Mouse (Mus musculus) lung, embryonic 15.5 days (tissue): Measurements from ENCODE around the gene Tmem126a. TPM values are rescaled to one million over a fixed set of nuclear protein-coding genes. Genes with fewer than 3 reads are reported as not detected.
A peak's percentile ranks its signal among the peaks of the same experiment; 100 is the strongest.

Experiments used
- ATAC-seq: fragments of 200-750 bp; cut with Nextera tagmentation; 2 replicates; pipeline ENCODE4 v1.8.0; 2017; ENCODE audit warnings: moderate number of reproducible peaks, borderline replicate concordance; ENCODE audit not compliant: low FRiP score, low TSS enrichment; ENCODE audit errors: extremely low read depth
- H3K27ac ChIP-seq: fragments of 300-500 bp; sonication (generic); 2 replicates; pipeline ENCODE4 v1.5.1; 2015; ENCODE audit warnings: moderate library complexity, mild to moderate bottlenecking, inconsistent platforms
- H3K27me3 ChIP-seq: fragments of 300-500 bp; sonication (generic); 2 replicates; pipeline ENCODE4 v1.6.1; 2015; ENCODE audit warnings: inconsistent platforms
- H3K36me3 ChIP-seq: fragments of 300-500 bp; sonication (generic); 2 replicates; pipeline ENCODE4 v1.6.1; 2015; ENCODE audit warnings: inconsistent platforms
- H3K4me1 ChIP-seq: fragments of 300-500 bp; sonication (generic); 2 replicates; pipeline ENCODE4 v1.6.1; 2015; ENCODE audit warnings: inconsistent platforms
- H3K4me2 ChIP-seq: fragments of 300-500 bp; sonication (generic); 2 replicates; pipeline ENCODE4 v1.6.1; 2015; ENCODE audit warnings: inconsistent platforms, mild to moderate bottlenecking, moderate library complexity
- H3K4me3 ChIP-seq: fragments of 300-500 bp; sonication (generic); 2 replicates; pipeline ENCODE4 v1.5.1; 2015; ENCODE audit warnings: mild to moderate bottlenecking, inconsistent platforms
- H3K9ac ChIP-seq: fragments of 300-500 bp; sonication (generic); 2 replicates; pipeline ENCODE4 v1.6.1; 2015; ENCODE audit warnings: inconsistent platforms
- H3K9me3 ChIP-seq: fragments of 300-500 bp; sonication (generic); 2 replicates; pipeline ENCODE4 v1.6.1; 2016; ENCODE audit warnings: inconsistent platforms
- WGBS: fragments of 180-500 bp; shearing (Covaris S2); methylation state at CpG from one replicate; pipeline ENCODE4 v1.1.7; 2015; 5-methylcytosine and 5-hydroxymethylcytosine counted together
- polyA plus RNA-seq: library from polyadenylated mRNA; unstranded; fragments of >200 nt; fragmentation: Nextera tagmentation; extraction: Ambion mirVana; gene quantifications from 2 replicates; pipeline ENCODE4 v1.2.1, GENCODE M21; 2015

Tmem126a gene
- polyA plus RNA-seq, 1 experiment from 2014 or later, result 95.0 TPM

DNA sequence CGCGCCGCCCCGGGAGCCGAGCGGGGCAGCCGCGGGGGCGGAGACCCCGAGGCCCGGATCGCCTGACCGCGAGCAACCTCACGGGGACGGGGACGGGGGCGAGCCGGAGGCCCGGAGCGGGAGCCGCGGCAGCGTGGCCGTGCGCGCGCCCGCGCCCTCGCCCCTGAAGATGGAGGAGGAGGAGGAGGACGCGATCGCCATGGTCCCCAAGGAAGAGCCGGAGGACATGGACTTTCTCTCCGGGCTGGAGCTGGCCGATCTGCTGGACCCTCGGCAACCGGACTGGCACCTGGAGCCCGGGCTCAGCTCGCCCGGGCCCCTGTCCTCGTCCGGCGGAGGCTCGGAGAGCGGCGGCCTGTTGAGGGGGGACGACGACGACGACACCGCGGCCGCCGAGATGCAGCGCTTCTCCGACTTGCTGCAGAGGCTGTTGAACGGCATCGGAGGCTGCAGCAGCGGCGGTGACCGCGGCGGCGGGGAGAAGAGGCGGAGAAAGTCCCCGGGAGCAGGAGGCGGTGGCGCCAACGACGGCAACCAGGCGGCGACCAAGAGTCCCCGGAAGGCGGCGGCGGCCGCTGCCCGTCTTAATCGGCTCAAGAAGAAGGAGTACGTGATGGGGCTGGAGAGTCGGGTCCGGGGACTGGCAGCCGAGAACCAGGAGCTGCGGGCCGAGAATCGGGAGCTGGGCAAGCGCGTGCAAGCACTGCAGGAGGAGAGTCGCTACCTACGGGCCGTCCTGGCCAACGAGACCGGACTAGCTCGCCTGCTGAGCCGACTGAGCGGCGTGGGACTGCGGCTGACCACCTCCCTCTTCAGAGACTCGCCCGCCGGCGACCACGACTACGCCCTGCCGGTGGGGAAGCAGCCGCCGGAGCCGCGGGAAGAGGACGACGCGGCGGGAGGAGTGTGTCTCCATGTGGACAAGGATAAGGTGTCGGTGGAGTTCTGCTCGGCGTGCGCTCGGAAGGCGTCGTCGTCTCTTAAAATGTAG lies 13.6 kb downstream of the Tmem126a start:
- no peaks in the 10 kb centered on the region for H3K9me3 ChIP-seq
- ATAC-seq, result peak; percentile 73
- no peaks in the 10 kb centered on the region for H3K27me3 ChIP-seq
- peaks cover 5% of the 10 kb centered on the region; the same call in 1 of the 2 replicates for H3K4me1 ChIP-seq
- WGBS, result under 1% methylated on average over 122 of the region's 123 CpGs
- H3K4me2 ChIP-seq, result peak overlapping the region; percentile 73
- H3K9ac ChIP-seq, result peak overlapping the region; percentile 98
- H3K4me3 ChIP-seq, result peak overlapping the region; percentile 98
- peaks cover 5% of the 10 kb centered on the region; the same call in 1 of the 2 replicates for H3K36me3 ChIP-seq
- H3K27ac ChIP-seq, result peak overlapping the region; percentile 98

DNA sequence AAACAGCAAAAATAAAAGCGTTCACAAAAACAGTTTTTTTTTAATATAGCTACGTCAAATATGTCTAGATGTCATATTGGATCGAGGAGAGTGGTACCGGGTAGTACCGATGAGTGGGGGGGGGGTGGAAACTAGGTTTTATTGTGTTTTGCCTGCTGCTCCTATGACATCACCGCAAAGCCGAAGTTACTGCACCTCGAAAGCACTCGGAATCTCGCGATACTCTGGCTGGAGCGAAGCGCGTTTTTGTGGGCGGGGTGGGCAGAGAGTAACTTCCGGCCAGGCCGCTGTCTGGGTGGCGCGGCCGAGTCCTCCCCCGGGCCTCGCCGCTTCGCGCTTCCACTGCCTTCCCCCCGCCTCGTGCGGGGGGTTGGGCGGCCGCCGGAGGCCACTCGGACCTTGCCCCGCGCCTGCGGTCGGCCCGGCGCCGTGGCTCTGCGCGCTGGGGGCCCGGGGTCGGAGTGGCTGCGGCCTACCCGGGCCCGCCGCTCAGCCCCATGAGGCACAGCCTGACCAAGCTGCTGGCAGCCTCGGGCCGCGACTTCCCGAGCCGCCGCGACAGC lies 14.4 kb downstream of the Tmem126a start, which contains the start of gene Crebzf:
Crebzf (plus strand) TSS at position 212 of the 563 bp plus-strand sequence.
- WGBS, result under 1% methylated on average over 45 of the region's 54 CpGs
- Histone ChIP-seq H3K4me2 (peak within 1 kb of the TSS; percentile 73), H3K27ac (peak within 1 kb of the TSS; percentile 98), H3K9ac (peak within 1 kb of the TSS; percentile 98), H3K36me3 (peaks cover 4% of the 10 kb centered on the region; the same call in 1 of the 2 replicates), H3K4me3 (peak within 1 kb of the TSS; percentile 98), H3K4me1 (peaks cover 5% of the 10 kb centered on the region; the same call in 1 of the 2 replicates), H3K27me3 (no peaks in the 10 kb centered on the region), H3K9me3 (no peaks in the 10 kb centered on the region)
- ATAC-seq, result peak; percentile 94

DNA sequence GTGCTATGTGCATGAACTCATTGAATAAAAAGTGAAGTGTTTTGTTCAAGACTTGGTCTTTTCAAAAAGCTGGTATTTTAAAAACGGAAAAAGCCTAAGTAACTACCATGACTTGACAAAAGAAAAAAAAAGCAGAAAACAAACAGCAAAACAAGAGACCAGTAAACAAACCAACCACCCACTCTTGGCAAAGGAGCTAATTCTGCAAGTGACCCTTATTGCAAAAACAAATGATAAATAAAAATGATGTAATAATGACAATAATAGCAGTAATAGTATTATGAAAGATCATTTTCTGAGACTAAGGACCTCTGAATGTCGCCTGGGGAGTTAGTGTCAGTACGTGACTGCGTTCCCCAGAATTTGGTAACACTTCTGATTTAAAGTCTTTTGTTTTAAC lies 15.0 kb downstream of the Tmem126a start:
- Histone ChIP-seq H3K36me3 (0 out of 2 replicates have a peak, but pooled peaks cover 2% of the 10 kb centered on the region), H3K27me3 (no peaks in the 10 kb centered on the region), H3K9ac (peak overlapping the region; percentile 98), H3K27ac (peak overlapping the region; percentile 98), H3K9me3 (no peaks in the 10 kb centered on the region), H3K4me2 (peak overlapping the region; percentile 66), H3K4me1 (peaks cover 5% of the 10 kb centered on the region; the same call in 1 of the 2 replicates), H3K4me3 (peak overlapping the region; percentile 98)
- 10% methylated on average over 4 of the region's 4 CpGs for WGBS
- no peak for ATAC-seq

GRCm38 (mm10) chr7:90440044-90440443 lies 17.0 kb downstream of the Tmem126a start:
- Histone ChIP-seq H3K4me2 (no peak overlapping the region), H3K27me3 (no peaks in the 10 kb centered on the region), H3K9me3 (no peaks in the 10 kb centered on the region), H3K4me1 (no peaks in the 10 kb centered on the region), H3K9ac (no peak overlapping the region), H3K4me3 (no peak overlapping the region), H3K36me3 (no peaks in the 10 kb centered on the region), H3K27ac (no peak overlapping the region)
- 69% methylated on average over 4 of the region's 4 CpGs for WGBS
- no peak for ATAC-seq

GRCm38 (mm10) chr7:90432221-90432620 lies 24.8 kb downstream of the Tmem126a start:
- Histone ChIP-seq H3K27me3 (no peaks in the 10 kb centered on the region), H3K36me3 (no peaks in the 10 kb centered on the region), H3K9me3 (no peaks in the 10 kb centered on the region), H3K9ac (no peak overlapping the region), H3K4me1 (no peaks in the 10 kb centered on the region), H3K4me3 (no peak overlapping the region), H3K4me2 (no peak overlapping the region), H3K27ac (no peak overlapping the region)
- ATAC-seq, result no peak

DNA sequence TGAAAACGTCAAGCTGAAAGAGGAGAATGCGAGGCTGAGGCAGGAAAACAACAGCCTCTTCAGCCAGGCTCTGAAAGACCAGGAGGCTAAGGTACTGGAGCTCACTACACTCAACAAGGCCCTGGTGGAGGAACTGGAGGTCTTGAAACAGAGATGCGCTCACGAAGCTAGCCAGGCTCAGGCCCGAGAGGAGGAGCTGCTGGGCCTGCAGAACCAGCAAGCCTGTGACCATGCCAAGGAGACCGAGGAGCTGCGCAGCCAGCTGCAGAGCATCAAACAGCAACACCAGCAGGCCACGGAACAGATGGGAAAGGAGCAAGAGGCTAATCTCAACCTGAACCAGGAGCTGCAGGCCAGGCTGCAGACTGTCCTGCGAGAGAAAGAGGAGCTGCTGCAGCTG lies 30.0 kb downstream of the Tmem126a start:
- Histone ChIP-seq H3K9ac (peak overlapping the region; percentile 39; the same call in 1 of the 2 replicates), H3K36me3 (no peaks in the 10 kb centered on the region), H3K9me3 (no peaks in the 10 kb centered on the region), H3K4me2 (peak overlapping the region; percentile 79), H3K27ac (no peak overlapping the region), H3K4me3 (peak overlapping the region; percentile 43), H3K27me3 (no peaks in the 10 kb centered on the region), H3K4me1 (peaks cover 8% of the 10 kb centered on the region)
- WGBS, result 57% methylated on average over 9 of the region's 9 CpGs
- ATAC-seq, result no peak

- Histone ChIP-seq H3K9ac (peak within 1 kb of the TSS; percentile 39), H3K9me3 (no peaks in the 10 kb centered on the region), H3K36me3 (no peaks in the 10 kb centered on the region), H3K4me3 (peak within 1 kb of the TSS; percentile 43), H3K4me2 (peak within 1 kb of the TSS; percentile 79), H3K27me3 (no peaks in the 10 kb centered on the region), H3K27ac (peak within 1 kb of the TSS; percentile 31; the same call in 1 of the 2 replicates), H3K4me1 (peaks cover 8% of the 10 kb centered on the region)
- 20% methylated on average over 29 of the region's 29 CpGs for whole genome bisulfite sequencing
- ATAC-seq, result peak; percentile 100
These were observed 30.7 kb downstream of the Tmem126a start, which contains the start of gene Ccdc89 for GRCm38 (mm10) chr7:90426020-90427001. TSS of gene Ccdc89 (plus strand) at chr7:90426577.

DNA sequence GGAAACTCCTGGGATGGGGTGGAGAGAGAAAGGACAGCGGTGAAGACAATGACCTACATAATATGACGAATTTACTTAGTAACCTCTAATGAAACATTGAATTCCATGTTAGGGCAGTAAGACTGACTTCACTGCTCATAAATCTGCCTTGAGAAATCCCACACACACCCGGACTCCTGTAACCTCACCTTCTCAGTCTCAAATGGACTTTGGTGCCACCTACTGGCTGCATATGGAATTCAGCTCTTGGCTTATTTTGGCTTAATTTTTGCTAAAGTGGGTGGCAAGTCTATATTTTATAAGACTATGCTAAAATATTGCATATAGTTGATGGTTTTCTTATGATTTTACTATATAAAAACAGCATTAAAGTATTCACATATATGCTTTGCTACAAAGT lies 47.1 kb downstream of the Tmem126a start:
- Histone ChIP-seq H3K36me3 (no peaks in the 10 kb centered on the region), H3K4me3 (no peak overlapping the region), H3K4me2 (no peak overlapping the region), H3K4me1 (no peaks in the 10 kb centered on the region), H3K27me3 (no peaks in the 10 kb centered on the region), H3K9ac (no peak overlapping the region), H3K9me3 (no peaks in the 10 kb centered on the region), H3K27ac (no peak overlapping the region)
- WGBS, result 35% methylated on average over 3 of the region's 3 CpGs
- no peak; the same call in 1 of the 2 replicates for ATAC-seq

Other genes starting within 250 kb of the Tmem126a start
- gene Ccdc83, start 191.5 kb downstream of the Tmem126a start, polyA plus RNA-seq, result not detected in 2 replicates
- 4.1 and 4.2 TPM in 2 replicates for gene Sytl2, start 155.0 kb downstream of the Tmem126a start, polyA plus RNA-seq
- 1.6 TPM in 2 replicates for gene Ccdc89, start 30.7 kb downstream of the Tmem126a start, polyA plus RNA-seq
- 32.2 and 33.3 TPM in 2 replicates for gene Crebzf, start 14.5 kb downstream of the Tmem126a start, polyA plus RNA-seq
- gene Tmem126b, start 18.8 kb upstream of the Tmem126a start, polyA plus RNA-seq, result 32.7 and 34.8 TPM in 2 replicates
- gene Dlg2, start 19.4 kb upstream of the Tmem126a start, polyA plus RNA-seq, result 1.2 and 2.3 TPM in 2 replicates